Mouse (Mus musculus) Patski (cell line): ENCODE results near the gene Pdilt. TPM values are rescaled to one million over a fixed set of nuclear protein-coding genes. Genes with fewer than 3 reads are reported as not detected.

Source experiments
- ATAC-seq: fragments of 100-300 bp; one replicate; pipeline ENCODE4 v1.8.0; 2021
- CTCF ChIA-PET: fragments of 350-600 bp; sonication (Branson Sonifier 250); formaldehyde crosslinking; loops from one replicate; lab custom pipeline; 2022; ENCODE audit warnings: inconsistent platforms; lab: Charles Lee
- POLR2A ChIA-PET: fragments of 350-600 bp; sonication (Branson Sonifier 250); formaldehyde crosslinking; loops from one replicate; lab custom pipeline; 2022; ENCODE audit warnings: antibody characterized with exemption, inconsistent platforms; lab: Charles Lee
- DNase-seq: peaks from one replicate; pipeline ENCODE4 v3.0.0-alpha.2; 2011; ENCODE audit warnings: low read depth, low spot score
- H3K27me3 ChIP-seq: fragments of 371-371 bp; one replicate; pipeline ENCODE4 v1.5.1; 2021
- CTCF ChIP-seq: fragments of 100-300 bp; IDR thresholded peaks from one replicate; pipeline ENCODE4 v1.5.1; 2021
- in situ Hi-C: fragments of 300-500 bp; cut with MboI; formaldehyde crosslinking; loops from 3 replicates; pipeline ENCODE4 v1.11.1; 2018; ENCODE audit warnings: low pct_unique_long_range_greater_than_20kb, mixed read lengths
- polyA plus RNA-seq: library from polyadenylated mRNA; unstranded; gene quantifications from one replicate; pipeline ENCODE4 v1.2.3, GENCODE M21; 2021

Gene Pdilt
- polyA plus RNA-seq, 1 experiment from 2014 or later, result not detected

GRCm38 (mm10) chr7:119443849-119444248 is 79.4 kb downstream of the Pdilt start:
- ChIA-PET POLR2A (no interaction called here), CTCF (no interaction called here)
- DNase-seq (no peak), ATAC-seq (no peak)
- in situ Hi-C loops, result no loop called here
- no peaks in the 10 kb centered on the region for H3K27me3 ChIP-seq
- TF ChIP-seq CTCF, result no peak

GRCm38 (mm10) chr7:119441938-119442337 is 81.4 kb downstream of the Pdilt start:
- in situ Hi-C loops, result no loop called here
- DNase-seq, result no peak
- no peak for ATAC-seq
- ChIA-PET POLR2A (no interaction called here), CTCF (no interaction called here)
- TF ChIP-seq CTCF, result no peak
- no peaks in the 10 kb centered on the region for H3K27me3 ChIP-seq

Other genes starting within 250 kb of the Pdilt start
- not detected for gene Gp2, start 64.2 kb downstream of the Pdilt start, polyA plus RNA-seq
- gene Umod, start 44.2 kb downstream of the Pdilt start, polyA plus RNA-seq, result not detected
- 0.17 TPM for gene Acsm5, start 4.0 kb downstream of the Pdilt start, polyA plus RNA-seq
- 0.39 TPM for gene Acsm2, start 30.9 kb upstream of the Pdilt start, polyA plus RNA-seq
- gene Acsm1, start 83.5 kb upstream of the Pdilt start, polyA plus RNA-seq, result not detected
- gene Acsm4, start 166.5 kb upstream of the Pdilt start, polyA plus RNA-seq, result not detected
- 43.7 TPM for gene Thumpd1, start 197.3 kb upstream of the Pdilt start, polyA plus RNA-seq
- 0.42 TPM for gene Acsm3, start 237.4 kb upstream of the Pdilt start, polyA plus RNA-seq